Mouse (Mus musculus): ENCODE measurements around the gene Lrrc56. TPM values are rescaled to one million over a fixed set of nuclear protein-coding genes. Genes with fewer than 3 reads are reported as not detected.
A peak's percentile ranks its signal among the peaks of the same experiment; 100 is the strongest.

Lrrc56 gene
- polyA plus RNA-seq, 1 experiment from 2014 or later = 20.8 TPM

DNA sequence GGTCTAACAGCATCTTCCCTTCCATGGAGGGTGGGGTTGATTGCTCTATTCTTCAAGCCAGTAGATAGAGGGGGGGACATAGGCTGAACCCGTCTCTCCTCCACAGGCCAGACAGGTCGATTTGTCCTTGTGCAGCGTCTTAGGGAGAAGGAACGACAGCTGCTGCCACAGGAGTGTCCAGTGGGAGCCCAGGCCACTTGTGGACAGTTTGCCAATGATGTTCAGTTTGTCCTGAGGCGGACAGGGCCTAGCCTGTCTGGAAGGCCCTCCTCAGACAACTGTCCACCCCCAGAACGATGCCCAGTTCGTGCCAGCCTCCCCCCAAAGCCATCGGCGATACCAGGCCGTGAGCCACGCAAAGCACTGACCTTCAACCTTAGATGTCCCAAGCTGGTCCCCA, 22.9 kb downstream of the Lrrc56 start:
- no peak overlapping the region for H3K27ac ChIP-seq (ENCODE audit: low read depth, low read length)
- WGBS = 83% methylated on average over 11 of the region's 11 CpGs
- ATAC-seq (replicated peaks; ENCODE audit: low FRiP score) (no peak), DNase-seq (ENCODE audit: low spot score) (no peak)
- no peaks in the 10 kb centered on the region for H3K27me3 ChIP-seq (replicated peaks; ENCODE audit: control insufficient read depth, insufficient read depth, low read length)
- peaks cover 11% of the 10 kb centered on the region; the same call in 1 of the 2 replicates for H3K36me3 ChIP-seq (ENCODE audit: control insufficient read depth, insufficient read depth, low read length)
- H3K4me2 ChIP-seq = peak overlapping the region; percentile 78
- peak overlapping the region; percentile 67 for H3K9ac ChIP-seq (ENCODE audit: low read depth, low read length)
- no peaks in the 10 kb centered on the region for H3K9me3 ChIP-seq (ENCODE audit: control insufficient read depth, low read length)
- H3K4me3 ChIP-seq (ENCODE audit: low read depth, low read length) = peak overlapping the region; percentile 64
- H3K4me1 ChIP-seq (replicated peaks; ENCODE audit: control insufficient read depth, insufficient read depth, low read length) = peaks cover 50% of the 10 kb centered on the region

DNA sequence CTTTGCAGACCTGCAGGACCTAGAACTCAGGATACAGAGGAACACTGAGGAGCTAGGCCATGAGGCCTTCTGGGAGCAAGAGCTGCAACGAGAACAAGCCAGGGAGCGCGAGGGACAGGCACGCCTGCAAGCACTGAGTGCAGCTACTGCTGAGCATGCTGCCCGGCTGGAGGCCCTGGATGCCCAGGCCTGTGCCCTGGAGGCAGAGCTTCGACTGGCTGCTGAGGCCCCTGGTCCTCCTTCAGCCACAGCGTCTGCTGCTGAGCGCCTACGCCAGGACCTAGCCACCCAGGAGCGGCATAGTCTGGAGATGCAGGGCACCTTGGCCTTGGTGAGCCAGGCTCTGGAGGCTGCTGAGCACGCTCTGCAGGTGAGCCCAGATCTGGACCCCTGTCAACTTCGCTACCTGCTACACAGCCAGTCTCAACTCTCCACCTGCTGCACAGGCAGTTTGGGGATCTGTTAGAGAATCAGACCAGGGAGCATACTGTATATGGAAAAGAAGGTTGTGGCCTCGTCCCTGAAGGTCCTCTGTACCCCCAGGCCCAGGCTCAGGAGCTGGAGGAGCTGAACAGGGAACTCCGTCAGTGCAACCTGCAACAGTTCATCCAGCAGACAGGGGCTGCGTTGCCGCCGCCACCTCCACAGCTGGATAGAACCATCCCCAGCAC, 23.5 kb downstream of the Lrrc56 start:
- H3K27me3 ChIP-seq (replicated peaks; ENCODE audit: control insufficient read depth, insufficient read depth, low read length) = no peaks in the 10 kb centered on the region
- WGBS = 92% methylated on average over 17 of the region's 17 CpGs
- ATAC-seq (replicated peaks; ENCODE audit: low FRiP score) = no peak
- H3K4me3 ChIP-seq (ENCODE audit: low read depth, low read length) = no peak overlapping the region; the same call in 1 of the 2 replicates
- peaks cover 11% of the 10 kb centered on the region; the same call in 1 of the 2 replicates for H3K36me3 ChIP-seq (ENCODE audit: control insufficient read depth, insufficient read depth, low read length)
- peak overlapping the region; percentile 28; the same call in 1 of the 2 replicates for H3K9ac ChIP-seq (ENCODE audit: low read depth, low read length)
- H3K4me2 ChIP-seq = peak overlapping the region; percentile 78
- H3K4me1 ChIP-seq (replicated peaks; ENCODE audit: control insufficient read depth, insufficient read depth, low read length) = peaks cover 56% of the 10 kb centered on the region
- no peaks in the 10 kb centered on the region for H3K9me3 ChIP-seq (ENCODE audit: control insufficient read depth, low read length)
- 0 out of 2 replicates have a peak overlapping the region, but pooled peaks have one; percentile 11 for H3K27ac ChIP-seq (ENCODE audit: low read depth, low read length)
- DNase-seq (ENCODE audit: low spot score) = no peak

DNA sequence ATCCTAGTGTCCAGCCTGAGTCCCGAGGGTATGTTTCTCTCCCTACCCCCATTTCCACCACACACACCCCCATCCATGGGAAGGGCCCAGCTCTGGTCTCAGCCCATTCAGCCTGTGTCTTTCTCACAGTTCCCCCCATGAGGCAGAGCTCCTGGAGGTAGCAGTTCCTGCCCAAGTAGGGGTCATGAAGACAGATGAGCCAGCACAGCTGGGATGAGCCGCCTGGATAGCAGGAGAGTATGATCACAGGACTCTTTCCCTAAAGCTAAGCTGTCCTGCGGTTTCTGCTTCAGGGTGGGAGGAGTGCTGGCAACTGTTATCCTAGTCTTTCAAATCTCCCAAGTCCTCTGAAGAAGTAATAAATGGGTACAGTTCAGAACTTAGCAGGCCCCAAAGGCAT, 24.2 kb downstream of the Lrrc56 start:
- H3K9ac ChIP-seq (ENCODE audit: low read depth, low read length) = peak overlapping the region; percentile 28; the same call in 1 of the 2 replicates
- H3K9me3 ChIP-seq (ENCODE audit: control insufficient read depth, low read length) = no peaks in the 10 kb centered on the region
- WGBS = 79% methylated on average over 3 of the region's 3 CpGs

DNA sequence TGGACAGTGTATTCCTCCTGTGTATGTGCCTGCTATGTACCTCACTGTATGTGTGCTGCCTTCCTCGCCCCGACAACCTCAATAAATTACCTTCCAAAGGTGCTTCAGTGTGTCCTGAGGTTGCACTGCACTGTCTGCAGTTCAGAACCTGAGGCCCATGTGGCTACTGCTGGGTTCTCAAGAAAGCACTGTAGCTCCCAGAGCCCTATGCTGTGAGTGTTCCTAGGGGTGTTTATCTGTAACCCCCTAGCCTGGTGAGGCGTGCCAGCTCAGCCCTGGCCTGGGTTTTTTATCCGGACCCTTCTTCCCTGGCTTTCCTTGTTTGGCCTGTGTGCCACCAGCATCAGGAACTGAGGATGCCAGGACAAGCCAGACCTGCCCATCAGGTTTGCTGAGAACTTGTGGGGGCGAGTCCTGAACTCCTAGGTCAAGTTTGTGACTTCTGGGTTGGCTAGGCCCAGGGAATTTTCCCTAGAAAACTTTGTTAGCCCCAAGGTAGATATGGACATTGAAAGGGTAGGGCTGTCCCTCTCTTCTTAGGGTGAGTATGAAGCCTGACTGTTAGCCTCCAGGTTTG, 24.7 kb downstream of the Lrrc56 start:
- Histone ChIP-seq H3K4me1 (replicated peaks; ENCODE audit: control insufficient read depth, insufficient read depth, low read length) (peaks cover 53% of the 10 kb centered on the region), H3K4me2 (0 out of 2 replicates have a peak overlapping the region, but pooled peaks have one; percentile 8)
- ATAC-seq (replicated peaks; ENCODE audit: low FRiP score) = no peak

More for the DNA sequence above, 24.2 kb downstream of the Lrrc56 start:
- Histone ChIP-seq H3K4me3 (ENCODE audit: low read depth, low read length) (no peak overlapping the region), H3K36me3 (ENCODE audit: control insufficient read depth, insufficient read depth, low read length) (peaks cover 11% of the 10 kb centered on the region; the same call in 1 of the 2 replicates), H3K27me3 (replicated peaks; ENCODE audit: control insufficient read depth, insufficient read depth, low read length) (no peaks in the 10 kb centered on the region), H3K4me2 (peak overlapping the region; percentile 24), H3K4me1 (replicated peaks; ENCODE audit: control insufficient read depth, insufficient read depth, low read length) (peaks cover 53% of the 10 kb centered on the region), H3K27ac (ENCODE audit: low read depth, low read length) (no peak overlapping the region)
- ATAC-seq (replicated peaks; ENCODE audit: low FRiP score) = no peak
- no peak for DNase-seq (ENCODE audit: low spot score)

DNA sequence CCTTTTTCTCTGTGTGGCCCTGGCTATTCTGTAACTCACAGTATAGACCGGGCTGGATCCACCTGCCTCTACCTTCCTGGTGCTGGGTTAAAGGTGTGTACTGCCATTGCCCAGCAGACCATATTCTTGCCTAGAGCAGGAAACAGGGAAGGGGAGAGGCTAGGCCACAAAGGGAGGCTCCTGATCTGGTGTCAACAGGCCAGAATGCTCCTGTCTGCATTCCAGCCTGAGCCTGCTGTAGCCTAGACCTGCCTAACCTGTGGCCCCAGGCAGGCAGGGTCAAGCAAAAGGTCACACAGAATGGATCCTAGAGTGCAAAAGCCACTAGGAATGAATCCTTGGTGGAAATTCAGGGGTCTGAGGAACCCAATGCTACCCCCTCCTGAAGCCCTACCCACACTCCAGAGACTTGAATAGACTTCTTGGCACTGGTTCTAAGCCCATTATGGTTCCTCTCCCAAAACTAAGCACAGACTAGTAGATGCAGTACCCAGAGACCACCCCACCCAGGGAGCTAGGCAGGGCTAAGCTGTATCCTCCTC, 25.7 kb downstream of the Lrrc56 start:
- Histone ChIP-seq H3K27me3 (replicated peaks; ENCODE audit: control insufficient read depth, insufficient read depth, low read length) (no peaks in the 10 kb centered on the region), H3K27ac (ENCODE audit: low read depth, low read length) (peak overlapping the region; percentile 89; the same call in 1 of the 2 replicates), H3K4me1 (replicated peaks; ENCODE audit: control insufficient read depth, insufficient read depth, low read length) (peaks cover 50% of the 10 kb centered on the region), H3K9ac (ENCODE audit: low read depth, low read length) (peak overlapping the region; percentile 92), H3K36me3 (ENCODE audit: control insufficient read depth, insufficient read depth, low read length) (peaks cover 11% of the 10 kb centered on the region; the same call in 1 of the 2 replicates), H3K4me2 (peak overlapping the region; percentile 97), H3K4me3 (ENCODE audit: low read depth, low read length) (no peak overlapping the region; the same call in 1 of the 2 replicates), H3K9me3 (ENCODE audit: control insufficient read depth, low read length) (no peaks in the 10 kb centered on the region)
- DNase-seq (ENCODE audit: low spot score) = no peak
- no peak for ATAC-seq (replicated peaks; ENCODE audit: low FRiP score)
- whole genome bisulfite sequencing = 96% methylated on average over 1 of the region's 1 CpGs

More for the DNA sequence above, 24.7 kb downstream of the Lrrc56 start:
- 88% methylated on average over 5 of the region's 5 CpGs for WGBS
- Histone ChIP-seq H3K4me3 (ENCODE audit: low read depth, low read length) (no peak overlapping the region), H3K36me3 (ENCODE audit: control insufficient read depth, insufficient read depth, low read length) (peaks cover 11% of the 10 kb centered on the region; the same call in 1 of the 2 replicates), H3K27me3 (replicated peaks; ENCODE audit: control insufficient read depth, insufficient read depth, low read length) (no peaks in the 10 kb centered on the region), H3K27ac (ENCODE audit: low read depth, low read length) (no peak overlapping the region), H3K9ac (ENCODE audit: low read depth, low read length) (no peak overlapping the region; the same call in 1 of the 2 replicates), H3K9me3 (ENCODE audit: control insufficient read depth, low read length) (no peaks in the 10 kb centered on the region)
- no peak for DNase-seq (ENCODE audit: low spot score)

DNA sequence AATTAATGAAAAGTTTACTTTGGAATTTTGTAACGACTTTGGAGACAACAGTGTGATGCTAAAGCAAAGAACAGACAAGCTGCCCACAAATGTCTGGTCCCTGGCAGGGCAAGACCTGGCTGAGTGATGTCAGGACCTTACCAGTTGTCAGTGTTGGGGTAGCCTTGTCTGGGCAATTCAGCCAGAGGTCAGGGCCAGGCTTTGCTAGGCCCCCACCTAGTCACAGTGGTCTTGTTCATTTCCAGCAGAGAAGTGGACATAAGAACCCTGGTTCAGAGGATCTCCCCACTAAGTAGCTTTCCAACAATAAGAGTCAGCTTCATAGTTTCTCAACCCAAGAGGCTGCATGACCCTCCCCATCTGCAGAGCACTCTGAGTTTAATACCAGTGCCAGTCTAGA, 26.4 kb downstream of the Lrrc56 start:
- Histone ChIP-seq H3K4me2 (peak overlapping the region; percentile 97), H3K9me3 (ENCODE audit: control insufficient read depth, low read length) (no peaks in the 10 kb centered on the region), H3K4me1 (replicated peaks; ENCODE audit: control insufficient read depth, insufficient read depth, low read length) (peaks cover 44% of the 10 kb centered on the region), H3K27ac (ENCODE audit: low read depth, low read length) (peak overlapping the region; percentile 89), H3K9ac (ENCODE audit: low read depth, low read length) (peak overlapping the region; percentile 92), H3K27me3 (replicated peaks; ENCODE audit: control insufficient read depth, insufficient read depth, low read length) (no peaks in the 10 kb centered on the region), H3K4me3 (ENCODE audit: low read depth, low read length) (peak overlapping the region; percentile 79), H3K36me3 (ENCODE audit: control insufficient read depth, insufficient read depth, low read length) (peaks cover 11% of the 10 kb centered on the region; the same call in 1 of the 2 replicates)
- 71% methylated on average over 1 of the region's 1 CpGs for WGBS
- no peak for ATAC-seq (replicated peaks; ENCODE audit: low FRiP score)
- DNase-seq (ENCODE audit: low spot score) = no peak

DNA sequence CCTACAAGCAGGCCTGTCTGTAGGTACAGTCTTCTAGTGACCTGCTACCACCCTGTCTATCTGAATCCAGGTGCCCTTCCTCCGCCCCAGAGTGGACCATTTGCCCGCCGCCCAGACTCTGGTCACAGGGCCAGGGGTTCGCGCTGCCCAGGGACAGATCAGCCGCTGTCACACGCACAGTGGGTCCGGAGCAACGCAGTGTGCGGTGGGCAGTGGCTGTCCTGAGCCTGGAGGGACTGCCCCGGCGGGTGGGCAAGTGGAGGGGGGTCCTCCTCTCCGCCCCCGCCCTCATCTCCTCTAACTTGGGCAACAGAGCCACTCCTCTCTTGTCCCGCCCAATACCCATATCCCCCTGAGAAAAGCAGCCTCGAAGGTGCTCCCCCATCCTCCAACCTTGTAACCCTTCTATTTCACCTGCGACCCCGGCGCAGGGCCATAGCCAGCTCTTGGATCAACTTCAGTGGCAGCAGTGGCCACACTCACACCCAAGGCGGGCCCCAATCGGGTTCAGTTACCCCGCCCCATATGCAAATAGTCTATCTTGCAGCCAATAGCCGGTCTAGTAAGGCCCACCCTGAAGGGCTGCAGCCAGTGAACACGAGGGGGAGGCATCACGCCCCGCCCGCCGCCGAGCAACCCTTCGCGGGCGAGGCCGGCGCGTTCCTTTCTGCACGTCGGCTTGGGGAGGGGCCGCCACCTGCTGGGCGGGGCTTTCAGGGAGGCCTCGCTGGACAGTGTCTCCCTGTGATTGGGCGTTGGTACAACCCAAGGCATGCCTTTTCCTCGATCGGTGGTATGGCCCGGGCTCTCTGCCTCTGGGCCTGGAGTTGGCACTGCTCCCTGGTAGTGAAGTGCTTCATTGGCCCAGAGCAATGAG, 27.5 kb downstream of the Lrrc56 start:
- H3K4me3 ChIP-seq (ENCODE audit: low read depth, low read length) = peak overlapping the region; percentile 79
- no peaks in the 10 kb centered on the region for H3K27me3 ChIP-seq (replicated peaks; ENCODE audit: control insufficient read depth, insufficient read depth, low read length)
- peak overlapping the region; percentile 97 for H3K4me2 ChIP-seq
- peaks cover 11% of the 10 kb centered on the region; the same call in 1 of the 2 replicates for H3K36me3 ChIP-seq (ENCODE audit: control insufficient read depth, insufficient read depth, low read length)
- H3K27ac ChIP-seq (ENCODE audit: low read depth, low read length) = peak overlapping the region; percentile 89
- peak; percentile 96 for ATAC-seq (replicated peaks; ENCODE audit: low FRiP score)
- peak overlapping the region; percentile 92 for H3K9ac ChIP-seq (ENCODE audit: low read depth, low read length)
- H3K9me3 ChIP-seq (ENCODE audit: control insufficient read depth, low read length) = no peaks in the 10 kb centered on the region
- 8% methylated on average over 44 of the region's 44 CpGs for WGBS
- peak; percentile 100 for DNase-seq (ENCODE audit: low spot score)
- H3K4me1 ChIP-seq (replicated peaks; ENCODE audit: control insufficient read depth, insufficient read depth, low read length) = peaks cover 41% of the 10 kb centered on the region

DNA sequence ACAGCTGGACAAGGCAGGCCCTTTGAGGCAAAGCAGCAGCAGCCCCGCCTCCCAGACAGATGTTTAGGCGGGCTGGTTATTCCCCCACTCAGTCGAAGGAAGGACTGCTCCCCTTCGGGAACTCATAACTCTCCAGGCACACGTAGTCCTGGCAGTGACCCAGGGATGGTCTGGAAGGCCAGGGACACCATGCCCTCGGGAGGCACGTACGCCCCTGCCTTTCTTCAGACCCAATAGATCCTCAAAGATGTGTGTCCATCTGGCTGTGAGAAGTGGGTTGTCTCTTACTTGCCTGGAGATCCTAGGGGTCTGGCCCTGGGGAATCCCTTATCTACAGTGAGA, 28.1 kb downstream of the Lrrc56 start:
- Histone ChIP-seq H3K4me3 (ENCODE audit: low read depth, low read length) (peak overlapping the region; percentile 79), H3K27me3 (replicated peaks; ENCODE audit: control insufficient read depth, insufficient read depth, low read length) (no peaks in the 10 kb centered on the region), H3K36me3 (ENCODE audit: control insufficient read depth, insufficient read depth, low read length) (peaks cover 11% of the 10 kb centered on the region; the same call in 1 of the 2 replicates), H3K4me1 (replicated peaks; ENCODE audit: control insufficient read depth, insufficient read depth, low read length) (peaks cover 35% of the 10 kb centered on the region), H3K9ac (ENCODE audit: low read depth, low read length) (peak overlapping the region; percentile 72), H3K9me3 (ENCODE audit: control insufficient read depth, low read length) (no peaks in the 10 kb centered on the region), H3K27ac (ENCODE audit: low read depth, low read length) (peak overlapping the region; percentile 89), H3K4me2 (peak overlapping the region; percentile 97)
- WGBS = 15% methylated on average over 8 of the region's 8 CpGs
- ATAC-seq (replicated peaks; ENCODE audit: low FRiP score) (peak; percentile 8; the same call in 1 of the 2 replicates), DNase-seq (ENCODE audit: low spot score) (no peak)
